Mouse (Mus musculus) liver, embryonic 12.5 days (tissue): ENCODE measurements around the gene Got1. TPM values are rescaled to one million over a fixed set of nuclear protein-coding genes. Genes with fewer than 3 reads are reported as not detected.

Source experiments
- ATAC-seq: fragments of 200-750 bp; cut with Nextera tagmentation; 2 replicates; pipeline ENCODE4 v1.8.0; 2017; ENCODE audit warnings: moderate number of reproducible peaks, mild to moderate bottlenecking, moderate library complexity
- H3K27ac ChIP-seq: fragments of 300-500 bp; sonication (generic); 2 replicates; pipeline ENCODE4 v1.5.1; 2016; ENCODE audit warnings: mild to moderate bottlenecking
- H3K27me3 ChIP-seq: fragments of 300-500 bp; sonication (generic); replicated peaks from 2 replicates; pipeline ENCODE4 v1.6.1; 2016; ENCODE audit warnings: mild to moderate bottlenecking, moderate library complexity
- H3K36me3 ChIP-seq: fragments of 300-500 bp; sonication (generic); 2 replicates; pipeline ENCODE4 v1.6.1; 2016; ENCODE audit warnings: mild to moderate bottlenecking, moderate library complexity
- H3K4me1 ChIP-seq: fragments of 300-500 bp; sonication (generic); 2 replicates; pipeline ENCODE4 v1.6.1; 2016
- H3K4me2 ChIP-seq: fragments of 300-500 bp; sonication (generic); 2 replicates; pipeline ENCODE4 v1.6.1; 2016; ENCODE audit warnings: mild to moderate bottlenecking, moderate library complexity
- H3K4me3 ChIP-seq: fragments of 300-500 bp; sonication (generic); 2 replicates; pipeline ENCODE4 v1.5.1; 2016; ENCODE audit warnings: mild to moderate bottlenecking, moderate library complexity
- H3K9ac ChIP-seq: fragments of 300-500 bp; sonication (generic); 2 replicates; pipeline ENCODE4 v1.6.1; 2016; ENCODE audit warnings: mild to moderate bottlenecking, moderate library complexity
- H3K9me3 ChIP-seq: fragments of 300-500 bp; sonication (generic); replicated peaks from 2 replicates; pipeline ENCODE4 v1.6.1; 2016; ENCODE audit warnings: mild to moderate bottlenecking, moderate library complexity
- WGBS: fragments of 180-500 bp; shearing (Covaris S2); methylation state at CpG from one replicate; pipeline ENCODE4 v1.1.7; 2016; ENCODE audit not compliant: insufficient replicate concordance; 5-methylcytosine and 5-hydroxymethylcytosine counted together
- polyA plus RNA-seq: library from polyadenylated mRNA; unstranded; fragments of >200 nt; fragmentation: Nextera tagmentation; extraction: Ambion mirVana; gene quantifications from 2 replicates; pipeline ENCODE4 v1.2.1, GENCODE M21; 2016

Gene Got1
- polyA plus RNA-seq, 1 experiment from 2014 or later: 27.6 TPM

DNA sequence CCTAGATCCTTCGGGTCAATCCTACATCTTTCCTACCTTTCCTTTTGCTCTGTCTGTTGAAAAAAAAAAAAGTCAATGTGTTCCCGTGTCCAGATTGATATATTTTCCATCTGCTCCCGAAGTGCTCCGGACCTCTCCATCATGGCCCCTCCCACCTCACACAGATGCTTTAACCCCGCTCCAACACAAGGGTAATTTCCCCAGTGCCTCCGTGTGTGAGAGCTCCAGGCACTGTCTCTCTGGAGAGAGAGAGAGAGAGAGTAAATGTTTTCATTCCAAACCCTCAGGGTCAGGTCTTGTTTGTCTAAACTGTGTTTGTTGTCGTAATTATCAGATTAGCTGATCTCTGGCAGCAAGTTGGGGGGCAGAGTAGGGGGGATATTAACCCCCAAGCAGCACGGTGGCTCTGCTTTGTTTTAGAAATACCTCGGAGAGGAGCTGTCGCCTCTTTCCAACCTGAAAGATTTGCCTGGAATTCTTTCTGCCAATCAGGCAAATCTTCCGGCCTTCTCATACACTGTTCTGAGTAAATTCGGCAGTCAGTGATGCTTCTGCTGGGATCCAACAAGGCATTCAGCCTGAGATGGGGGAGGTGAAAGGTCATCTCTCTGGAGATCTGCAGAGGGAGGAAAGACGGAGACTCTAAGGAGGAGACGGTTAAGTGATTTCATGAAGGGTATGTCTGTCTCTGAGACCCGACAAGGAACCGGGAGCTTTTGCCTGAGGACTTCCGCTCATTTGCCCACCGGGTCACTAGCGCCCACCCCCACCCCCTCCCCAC, 22.1 kb upstream of the Got1 start:
- no peak overlapping the region for H3K4me3 ChIP-seq
- H3K27me3 ChIP-seq: peaks cover 83% of the 10 kb centered on the region
- H3K9me3 ChIP-seq: no peaks in the 10 kb centered on the region
- whole genome bisulfite sequencing: 25% methylated on average over 19 of the region's 19 CpGs
- H3K4me1 ChIP-seq: no peaks in the 10 kb centered on the region
- H3K4me2 ChIP-seq: 0 out of 2 replicates have a peak overlapping the region, but pooled peaks have one; percentile 6
- H3K9ac ChIP-seq: no peak overlapping the region
- ATAC-seq: no peak
- no peaks in the 10 kb centered on the region for H3K36me3 ChIP-seq
- H3K27ac ChIP-seq: no peak overlapping the region

DNA sequence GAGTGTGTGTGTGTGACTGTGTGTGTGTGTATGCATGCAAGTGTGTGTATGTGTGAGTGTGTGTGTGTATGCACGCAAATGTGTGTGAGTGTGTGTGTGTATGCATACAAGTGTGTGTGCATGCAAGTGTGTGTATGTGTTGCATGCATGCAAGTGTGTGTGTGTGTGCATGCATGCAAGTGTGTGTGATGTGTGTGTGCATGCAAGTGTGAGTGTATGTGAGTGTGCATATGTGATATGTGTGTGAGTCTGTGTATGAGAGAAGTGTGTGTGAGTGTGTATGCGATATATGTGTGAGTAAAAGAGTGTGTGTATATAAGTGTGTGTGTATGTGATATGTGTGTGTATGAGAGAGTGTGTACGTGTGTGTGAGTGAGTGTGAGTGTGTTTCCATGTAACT, 11.0 kb upstream of the Got1 start:
- WGBS: 68% methylated on average over 3 of the region's 3 CpGs
- H3K27me3 ChIP-seq: peaks cover 12% of the 10 kb centered on the region; the same call in 1 of the 2 replicates
- no peak overlapping the region for H3K9ac ChIP-seq
- 0 out of 2 replicates have a peak, but pooled peaks cover 1% of the 10 kb centered on the region for H3K4me1 ChIP-seq
- no peak for ATAC-seq
- H3K9me3 ChIP-seq: no peaks in the 10 kb centered on the region
- H3K27ac ChIP-seq: no peak overlapping the region
- H3K4me3 ChIP-seq: no peak overlapping the region
- no peak overlapping the region for H3K4me2 ChIP-seq
- no peaks in the 10 kb centered on the region for H3K36me3 ChIP-seq

DNA sequence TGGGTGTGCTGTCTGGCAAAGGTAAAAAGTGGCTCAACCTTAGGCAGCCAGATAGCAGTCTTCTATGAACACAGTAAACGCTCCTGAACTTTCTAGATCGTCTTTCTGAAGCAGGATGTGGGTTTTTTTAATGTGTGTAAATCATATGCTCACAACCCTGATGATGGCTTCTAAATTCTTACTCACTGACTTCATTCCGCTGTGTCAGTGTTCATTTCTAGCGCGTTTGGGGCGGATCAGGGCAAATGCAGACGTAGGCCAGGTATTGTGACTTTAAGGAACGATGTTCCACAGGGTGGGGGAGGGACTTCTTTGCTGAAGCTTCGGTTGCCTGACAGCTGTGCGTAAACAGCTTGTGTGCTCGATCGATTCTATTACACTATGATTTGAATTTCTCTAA, 6.5 kb upstream of the Got1 start:
- H3K9me3 ChIP-seq: no peaks in the 10 kb centered on the region
- no peaks in the 10 kb centered on the region for H3K36me3 ChIP-seq
- H3K9ac ChIP-seq: no peak overlapping the region
- no peak for ATAC-seq
- no peak overlapping the region for H3K4me3 ChIP-seq
- no peak overlapping the region for H3K27ac ChIP-seq
- no peak overlapping the region for H3K4me2 ChIP-seq
- peaks cover 7% of the 10 kb centered on the region; the same call in 1 of the 2 replicates for H3K4me1 ChIP-seq
- H3K27me3 ChIP-seq: peaks cover 32% of the 10 kb centered on the region; the same call in 1 of the 2 replicates
- 37% methylated on average over 12 of the region's 12 CpGs for WGBS

DNA sequence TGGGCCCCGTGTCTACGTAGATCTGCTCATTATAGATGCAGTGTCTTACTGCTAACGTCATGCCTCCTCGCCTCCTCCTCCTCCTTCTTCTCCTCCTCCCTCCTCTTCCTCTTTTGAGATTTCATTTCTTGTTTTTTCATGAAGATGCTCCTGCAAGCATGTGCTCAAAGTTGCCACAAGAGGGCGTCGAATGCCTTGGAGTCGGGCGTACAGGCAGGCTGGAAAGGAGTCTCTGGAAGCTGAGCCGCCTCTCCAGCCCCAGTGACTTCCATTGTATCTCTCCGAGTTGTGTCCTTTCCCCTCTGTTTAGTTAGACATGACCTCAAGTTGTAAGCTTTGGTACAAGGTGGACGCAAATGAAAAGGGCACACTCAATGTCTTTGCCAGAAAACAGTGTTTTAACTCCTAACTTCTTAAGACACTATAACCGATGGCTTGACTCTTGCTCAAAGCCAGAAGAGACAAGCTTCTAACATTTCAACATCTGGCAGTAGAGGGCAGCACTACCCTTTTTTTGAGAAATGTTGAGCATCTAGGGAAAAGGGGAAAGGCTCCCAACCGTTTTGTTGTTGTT, 5.9 kb upstream of the Got1 start:
- 1% methylated on average over 13 of the region's 13 CpGs for whole genome bisulfite sequencing
- peaks cover 11% of the 10 kb centered on the region for H3K4me1 ChIP-seq
- peaks cover 32% of the 10 kb centered on the region; the same call in 1 of the 2 replicates for H3K27me3 ChIP-seq
- no peak overlapping the region for H3K4me3 ChIP-seq
- no peak overlapping the region for H3K27ac ChIP-seq
- ATAC-seq: peak; percentile 83
- no peaks in the 10 kb centered on the region for H3K9me3 ChIP-seq
- H3K36me3 ChIP-seq: no peaks in the 10 kb centered on the region
- no peak overlapping the region for H3K9ac ChIP-seq
- H3K4me2 ChIP-seq: peak overlapping the region; percentile 58

DNA sequence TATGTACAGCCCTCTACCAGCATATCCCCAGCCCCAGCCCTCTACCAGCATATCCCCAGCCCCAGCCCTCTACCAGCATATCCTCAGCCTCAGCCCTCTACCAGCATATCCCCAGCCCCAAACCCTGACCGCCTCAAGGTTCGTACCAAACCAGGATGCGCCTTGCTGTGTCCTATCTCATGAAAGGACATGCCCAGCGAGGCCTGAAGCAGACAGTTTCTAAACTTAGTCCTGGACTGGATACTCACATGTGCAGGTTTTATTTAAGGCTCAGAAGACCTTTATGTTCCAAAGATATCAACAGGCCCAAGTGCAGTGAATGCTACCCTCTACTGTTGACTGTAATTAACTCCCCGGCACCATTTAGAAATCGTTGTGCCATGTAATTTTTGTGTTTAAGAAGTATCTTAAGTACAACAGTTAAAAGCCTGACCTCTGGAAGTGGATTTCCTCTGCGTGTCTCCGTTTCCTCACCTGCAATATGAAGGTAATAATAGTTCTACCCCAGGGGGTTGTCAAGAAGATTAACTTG, 3.7 kb upstream of the Got1 start:
- 76% methylated on average over 8 of the region's 8 CpGs for WGBS
- Histone ChIP-seq H3K27me3 (peaks cover 32% of the 10 kb centered on the region; the same call in 1 of the 2 replicates), H3K4me1 (peaks cover 28% of the 10 kb centered on the region), H3K9me3 (no peaks in the 10 kb centered on the region), H3K9ac (no peak overlapping the region), H3K36me3 (no peaks in the 10 kb centered on the region), H3K4me3 (no peak overlapping the region), H3K27ac (no peak overlapping the region), H3K4me2 (no peak overlapping the region)
- ATAC-seq: no peak

DNA sequence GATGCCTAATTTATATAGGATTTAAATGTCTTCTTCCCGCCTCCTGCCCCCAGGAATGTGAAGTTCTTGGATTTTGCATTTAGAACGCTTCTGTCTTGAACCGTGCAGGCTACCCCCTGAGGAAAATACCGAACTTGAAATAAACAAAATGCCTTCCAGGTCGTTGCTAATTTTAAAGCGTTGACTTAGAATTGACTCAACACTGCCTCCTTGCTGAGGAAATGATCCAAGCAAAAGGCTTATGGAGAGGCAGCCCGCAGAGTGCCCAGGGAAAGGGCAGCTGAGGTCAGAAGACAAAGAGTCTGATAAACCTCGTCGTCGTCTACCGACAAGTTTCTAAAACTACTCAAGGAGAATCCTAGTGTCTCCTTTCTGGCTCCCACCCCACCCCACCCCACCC, 2.7 kb upstream of the Got1 start:
- WGBS: 13% methylated on average over 11 of the region's 11 CpGs
- no peak overlapping the region for H3K9ac ChIP-seq
- peaks cover 37% of the 10 kb centered on the region for H3K4me1 ChIP-seq
- H3K27me3 ChIP-seq: peaks cover 32% of the 10 kb centered on the region; the same call in 1 of the 2 replicates
- H3K36me3 ChIP-seq: no peaks in the 10 kb centered on the region
- no peaks in the 10 kb centered on the region for H3K9me3 ChIP-seq
- no peak overlapping the region for H3K27ac ChIP-seq
- H3K4me2 ChIP-seq: no peak overlapping the region
- no peak overlapping the region for H3K4me3 ChIP-seq
- no peak for ATAC-seq

DNA sequence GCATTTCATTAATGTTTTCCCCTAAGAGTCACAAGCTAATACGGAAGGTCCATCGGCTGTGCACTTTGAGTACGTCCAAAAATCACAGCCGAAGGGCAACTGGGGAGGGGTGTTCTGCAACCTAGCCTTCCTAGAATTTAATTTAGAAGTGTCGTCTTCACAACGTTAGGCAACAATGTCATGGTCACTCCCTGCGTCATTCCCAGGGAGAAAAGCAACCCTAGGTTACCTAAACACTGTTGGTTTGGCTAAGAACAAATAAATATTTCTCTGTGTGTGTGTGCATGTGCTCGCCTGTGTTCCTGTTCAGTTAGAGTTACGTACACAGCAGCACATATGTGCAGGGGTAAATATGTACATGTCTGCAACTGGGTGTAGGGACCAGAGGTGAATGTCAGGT, 1.6 kb upstream of the Got1 start:
- H3K9me3 ChIP-seq: no peaks in the 10 kb centered on the region
- no peak for ATAC-seq
- peaks cover 48% of the 10 kb centered on the region for H3K4me1 ChIP-seq
- H3K4me3 ChIP-seq: no peak overlapping the region
- H3K36me3 ChIP-seq: no peaks in the 10 kb centered on the region
- no peak overlapping the region for H3K4me2 ChIP-seq
- peaks cover 27% of the 10 kb centered on the region; the same call in 1 of the 2 replicates for H3K27me3 ChIP-seq
- WGBS: 83% methylated on average over 9 of the region's 9 CpGs
- no peak overlapping the region for H3K27ac ChIP-seq
- H3K9ac ChIP-seq: no peak overlapping the region

DNA sequence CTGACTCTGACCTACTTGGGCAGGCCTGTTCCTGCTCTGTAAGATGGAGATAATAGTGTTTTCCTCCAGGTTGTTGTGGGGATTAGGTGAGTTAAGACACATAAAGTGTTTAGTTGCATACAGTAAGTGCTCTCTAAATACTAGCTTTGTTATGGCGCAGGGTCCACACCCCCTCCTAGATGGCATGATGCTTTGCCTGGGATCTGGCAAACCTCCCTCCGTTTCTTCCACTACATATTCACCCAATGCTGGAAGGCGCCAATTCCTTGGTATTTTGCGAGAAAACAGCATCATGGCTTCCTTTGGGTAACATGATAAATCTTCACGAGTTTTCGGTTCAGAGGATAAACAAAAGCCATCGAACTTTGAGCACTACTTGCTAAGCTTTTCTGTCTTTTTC, 1.2 kb upstream of the Got1 start:
- H3K4me3 ChIP-seq: 0 out of 2 replicates have a peak overlapping the region, but pooled peaks have one; percentile 76
- no peaks in the 10 kb centered on the region for H3K36me3 ChIP-seq
- peak overlapping the region; percentile 92 for H3K4me2 ChIP-seq
- H3K9ac ChIP-seq: peak overlapping the region; percentile 76
- no peak for ATAC-seq
- peaks cover 24% of the 10 kb centered on the region; the same call in 1 of the 2 replicates for H3K27me3 ChIP-seq
- no peak overlapping the region for H3K27ac ChIP-seq
- WGBS: 75% methylated on average over 7 of the region's 7 CpGs
- H3K4me1 ChIP-seq: peaks cover 53% of the 10 kb centered on the region
- H3K9me3 ChIP-seq: no peaks in the 10 kb centered on the region

DNA sequence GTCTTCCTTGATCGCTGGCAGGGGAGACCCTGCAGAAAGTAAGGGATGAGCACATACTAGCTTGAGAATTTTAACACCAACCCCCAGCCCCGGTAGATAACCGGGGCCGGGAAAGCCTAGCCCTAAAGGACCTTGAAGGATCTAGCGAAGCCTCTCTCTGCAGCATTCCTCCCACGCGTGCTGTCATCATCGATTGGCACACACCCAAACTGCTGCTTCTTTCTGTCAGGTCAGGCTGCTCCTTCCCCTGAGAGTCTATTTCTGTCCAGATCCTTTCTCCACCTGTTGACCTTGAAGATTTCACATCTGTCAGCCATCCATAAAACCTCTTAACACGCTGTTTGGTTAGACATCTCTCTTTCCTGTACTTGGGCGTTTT, 688 bp upstream of the Got1 start:
- Histone ChIP-seq H3K4me2 (peak overlapping the region; percentile 92), H3K4me1 (peaks cover 53% of the 10 kb centered on the region), H3K9ac (peak overlapping the region; percentile 76), H3K27ac (peak overlapping the region; percentile 70), H3K9me3 (no peaks in the 10 kb centered on the region), H3K4me3 (peak overlapping the region; percentile 76), H3K27me3 (peaks cover 24% of the 10 kb centered on the region; the same call in 1 of the 2 replicates), H3K36me3 (no peaks in the 10 kb centered on the region)
- WGBS: 11% methylated on average over 10 of the region's 10 CpGs
- 0 out of 2 replicates have a peak, but pooled peaks have one; percentile 0 for ATAC-seq

DNA sequence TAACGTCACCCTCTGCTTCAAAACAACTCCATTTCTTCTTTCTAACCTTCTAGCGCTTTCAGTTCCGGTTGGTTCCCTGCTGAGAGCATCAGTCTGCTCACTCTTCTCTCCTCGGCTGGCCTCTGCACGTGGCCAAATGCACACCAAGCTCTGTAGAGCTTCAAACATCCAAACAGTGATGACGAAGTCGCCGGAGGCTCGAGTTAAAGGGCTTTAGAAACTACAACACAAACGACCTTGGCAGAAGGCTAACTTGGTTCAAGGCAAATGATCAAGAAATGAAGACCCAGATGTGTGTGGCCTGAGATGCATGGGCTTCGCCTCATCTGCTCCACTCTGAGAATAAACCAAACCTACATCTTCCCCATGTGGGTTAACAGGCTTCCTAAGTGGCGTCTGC, 854 bp downstream of the Got1 start:
- H3K27me3 ChIP-seq: peaks cover 23% of the 10 kb centered on the region; the same call in 1 of the 2 replicates
- ATAC-seq: no peak
- H3K36me3 ChIP-seq: peaks cover 6% of the 10 kb centered on the region; the same call in 1 of the 2 replicates
- peak overlapping the region; percentile 92 for H3K4me2 ChIP-seq
- no peaks in the 10 kb centered on the region for H3K9me3 ChIP-seq
- peak overlapping the region; percentile 79 for H3K9ac ChIP-seq
- 5% methylated on average over 12 of the region's 12 CpGs for WGBS
- H3K27ac ChIP-seq: peak overlapping the region; percentile 61; the same call in 1 of the 2 replicates
- peak overlapping the region; percentile 76 for H3K4me3 ChIP-seq
- peaks cover 50% of the 10 kb centered on the region for H3K4me1 ChIP-seq

DNA sequence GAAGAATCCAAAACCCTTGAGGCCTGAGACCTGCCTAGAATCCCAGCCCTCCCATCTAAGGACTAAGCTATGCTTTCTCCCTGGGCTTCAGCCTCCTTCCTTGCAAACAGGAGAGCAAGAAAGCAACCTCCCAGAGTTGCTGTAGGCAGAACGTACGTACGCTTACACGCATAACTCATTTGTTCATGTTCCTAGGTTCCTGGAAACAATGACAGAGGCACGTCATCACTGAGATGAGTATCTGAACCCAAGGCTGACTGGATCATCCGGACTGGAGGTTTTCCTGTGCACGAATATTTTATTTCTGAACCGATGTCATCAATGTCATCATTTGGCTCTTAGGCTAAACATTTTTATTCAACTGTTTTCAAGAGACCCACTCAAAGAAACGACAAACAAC, 2.4 kb downstream of the Got1 start:
- Histone ChIP-seq H3K9me3 (no peaks in the 10 kb centered on the region), H3K36me3 (peaks cover 15% of the 10 kb centered on the region), H3K4me3 (no peak overlapping the region), H3K9ac (no peak overlapping the region), H3K4me1 (peaks cover 50% of the 10 kb centered on the region), H3K27ac (no peak overlapping the region), H3K4me2 (no peak overlapping the region), H3K27me3 (0 out of 2 replicates have a peak, but pooled peaks cover 9% of the 10 kb centered on the region)
- WGBS: 76% methylated on average over 9 of the region's 9 CpGs
- no peak for ATAC-seq

DNA sequence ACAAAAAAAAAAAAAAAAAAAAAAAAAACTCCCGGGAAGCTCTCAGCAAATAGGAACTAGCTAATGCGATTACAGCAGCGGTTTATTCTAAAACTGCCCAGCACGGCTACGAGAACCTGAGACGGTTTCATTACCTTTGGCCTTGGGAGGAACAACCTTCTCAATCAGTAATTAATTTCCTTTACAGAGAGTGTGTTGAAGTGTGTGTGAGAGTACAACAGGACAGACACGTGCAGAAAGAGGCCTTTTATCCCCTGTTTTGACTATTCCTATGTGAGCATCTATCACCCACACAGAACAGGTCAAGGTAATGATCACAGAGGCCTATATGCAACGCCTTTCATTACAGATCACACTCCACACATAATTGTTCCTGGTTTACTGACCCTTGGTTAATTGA, 3.0 kb downstream of the Got1 start:
- Histone ChIP-seq H3K4me3 (no peak overlapping the region), H3K4me2 (0 out of 2 replicates have a peak overlapping the region, but pooled peaks have one; percentile 51), H3K9me3 (no peaks in the 10 kb centered on the region), H3K27ac (no peak overlapping the region), H3K36me3 (peaks cover 15% of the 10 kb centered on the region), H3K27me3 (0 out of 2 replicates have a peak, but pooled peaks cover 5% of the 10 kb centered on the region), H3K9ac (no peak overlapping the region; the same call in 1 of the 2 replicates), H3K4me1 (peaks cover 57% of the 10 kb centered on the region)
- ATAC-seq: no peak
- WGBS: 68% methylated on average over 8 of the region's 8 CpGs
